Mouse (Mus musculus): ENCODE data around the gene Adh4.
"Not testable (repeated sequence)": the region's sequence is repeated elsewhere in the genome, so short reads cannot be mapped to it uniquely, and the experiment has no call there.

Adh4 gene

DNA sequence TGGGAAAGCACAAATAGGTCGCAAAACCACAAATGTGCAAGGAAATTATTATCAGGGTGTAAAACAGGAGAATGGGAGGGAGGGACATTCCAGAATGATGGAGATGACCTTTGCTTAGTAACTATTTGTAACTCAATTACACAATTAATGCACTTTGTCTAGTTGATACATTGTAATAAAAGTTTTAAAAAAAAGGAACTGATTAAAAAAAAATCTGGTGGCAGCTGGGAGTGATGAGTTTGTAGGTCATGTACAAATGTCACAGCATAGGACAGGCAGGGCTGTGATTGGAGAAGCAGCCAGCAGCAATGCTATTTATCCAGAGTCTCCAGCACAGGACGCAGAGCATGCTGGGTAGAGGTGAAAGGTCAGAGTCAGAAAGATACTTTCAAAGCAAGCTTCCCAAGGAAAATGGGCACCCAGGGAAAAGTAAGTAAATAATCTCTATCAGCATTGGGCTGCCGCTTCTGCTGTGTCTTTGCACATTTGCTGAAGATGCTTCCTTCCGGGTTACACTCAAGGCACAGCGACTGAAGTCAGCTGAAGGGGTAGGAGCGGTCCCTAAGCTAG, at the start of gene Adh4:
Adh4 (plus strand) TSS at position 346 of the 570 bp plus-strand sequence.
- DNase-seq (ENCODE audit: low read depth, low spot score): no peak

DNA sequence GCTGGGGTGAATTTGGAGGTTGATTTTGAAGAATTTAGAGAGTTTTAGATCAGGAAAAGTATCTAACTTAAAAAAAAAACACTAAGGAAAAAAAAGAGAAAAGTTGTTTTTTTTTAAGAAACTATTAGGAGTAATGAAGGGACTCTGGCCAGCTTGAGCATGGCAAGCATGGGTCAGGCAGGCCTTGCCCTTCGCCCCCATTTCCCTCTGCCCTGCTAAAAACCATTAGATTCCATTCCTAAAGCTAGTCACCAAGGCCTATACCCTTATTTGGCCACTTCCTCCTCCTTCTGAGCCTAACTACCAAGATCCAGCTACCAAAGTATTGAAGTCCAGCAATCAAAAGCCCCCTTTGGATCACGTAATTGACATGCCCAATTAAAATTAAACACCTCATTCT, 49.1 kb upstream of the Adh4 start:
- no peak for DNase-seq (ENCODE audit: low read depth, low spot score)

DNA sequence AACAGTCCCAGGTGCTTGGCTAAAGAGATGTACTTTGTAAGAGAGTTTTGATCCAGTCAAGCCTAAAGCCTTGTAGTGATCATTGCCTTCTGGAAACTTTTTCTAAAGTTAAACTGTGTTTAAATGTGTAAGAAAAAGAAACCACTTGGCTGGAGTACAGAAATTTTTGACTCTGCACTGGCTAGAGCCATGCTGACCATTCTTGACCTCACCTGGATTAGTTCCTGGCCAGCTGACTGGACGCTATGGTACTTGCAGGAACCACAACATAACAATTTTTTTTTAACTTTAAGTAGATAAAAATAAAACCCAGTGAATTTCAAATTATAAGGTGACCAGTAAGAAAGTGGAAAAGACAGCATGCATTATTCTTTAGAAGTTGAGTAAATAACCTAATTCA, 45.7 kb upstream of the Adh4 start:
- DNase-seq (ENCODE audit: low read depth, low spot score): no peak

DNA sequence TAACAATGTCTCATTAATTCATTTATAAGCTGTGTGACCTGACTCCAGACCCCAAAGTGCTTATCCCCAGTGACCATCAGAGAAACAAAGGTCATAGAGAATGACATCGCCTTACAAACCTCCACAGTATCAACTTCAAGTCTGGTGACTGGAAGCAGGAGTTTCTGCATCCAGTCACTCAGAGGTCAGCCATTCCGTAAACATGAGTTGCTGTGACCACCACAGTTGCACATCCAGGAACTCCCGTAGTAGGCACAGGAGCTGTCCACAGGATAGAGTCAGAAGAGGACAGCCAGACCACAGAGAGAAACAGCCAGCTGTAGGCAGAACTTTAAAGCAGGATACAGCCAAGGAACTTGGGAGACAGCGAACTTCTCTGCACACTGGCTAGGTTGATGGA, 45.0 kb upstream of the Adh4 start:
- DNase-seq (ENCODE audit: low read depth, low spot score): not testable (repeated sequence)

DNA sequence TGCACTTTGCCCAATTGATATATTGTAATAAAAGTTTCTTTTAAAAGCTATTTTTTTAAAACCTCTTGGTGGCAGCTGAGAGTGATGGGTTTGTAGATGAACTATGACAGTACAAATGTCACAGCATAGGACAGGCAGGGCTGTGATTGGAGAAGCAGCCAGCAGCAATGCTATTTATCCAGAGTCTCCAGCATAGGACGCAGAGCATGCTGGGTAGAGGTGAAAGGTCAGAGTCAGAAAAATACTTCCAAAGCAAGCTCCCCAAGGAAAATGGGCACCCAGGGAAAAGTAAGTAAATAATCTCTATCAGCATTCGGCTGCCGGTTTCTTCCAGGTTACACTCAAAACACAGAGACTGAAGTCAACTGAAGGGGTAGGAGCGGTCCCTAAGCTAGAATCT, 41.3 kb upstream of the Adh4 start:
- no peak for DNase-seq (ENCODE audit: low read depth, low spot score)

DNA sequence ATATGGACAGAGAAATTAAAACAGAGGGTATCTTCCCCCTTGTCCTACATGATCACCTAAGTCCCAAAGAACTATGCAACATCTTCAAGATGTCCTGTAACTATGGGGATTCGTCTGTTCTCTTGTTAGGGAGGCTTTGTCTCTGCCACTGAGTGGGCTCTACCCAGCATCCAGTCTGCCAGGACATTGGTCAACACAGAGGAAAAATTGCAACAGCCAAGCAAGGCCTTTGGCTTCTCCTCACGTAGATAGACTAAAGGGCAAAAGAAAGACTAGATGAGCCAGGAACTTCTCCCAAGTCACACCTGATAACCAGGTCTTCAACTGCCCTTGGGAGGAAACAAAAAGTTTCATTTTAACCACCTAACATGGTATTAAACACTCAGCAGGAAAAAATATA, 40.1 kb upstream of the Adh4 start:
- DNase-seq (ENCODE audit: low read depth, low spot score): no peak

DNA sequence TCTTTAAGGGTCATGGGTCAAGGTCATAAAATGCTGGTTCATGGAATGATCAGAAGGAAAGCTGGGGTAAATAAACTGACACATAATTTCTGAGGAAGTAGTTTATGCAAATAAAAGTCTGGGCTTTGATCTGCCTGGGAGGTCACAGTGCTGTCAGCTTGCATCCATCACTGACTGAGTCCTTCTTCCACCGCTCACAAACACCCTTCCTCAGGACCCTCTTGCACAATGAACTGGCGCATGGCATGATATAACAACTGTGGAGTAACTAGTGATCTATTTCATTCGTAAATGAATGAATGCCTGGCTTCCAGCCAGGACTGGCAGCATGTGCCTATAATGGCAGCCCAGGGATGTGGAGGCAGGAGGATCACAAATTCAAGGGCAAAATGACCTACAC, 34.1 kb upstream of the Adh4 start:
- DNase-seq (ENCODE audit: low read depth, low spot score): no peak

DNA sequence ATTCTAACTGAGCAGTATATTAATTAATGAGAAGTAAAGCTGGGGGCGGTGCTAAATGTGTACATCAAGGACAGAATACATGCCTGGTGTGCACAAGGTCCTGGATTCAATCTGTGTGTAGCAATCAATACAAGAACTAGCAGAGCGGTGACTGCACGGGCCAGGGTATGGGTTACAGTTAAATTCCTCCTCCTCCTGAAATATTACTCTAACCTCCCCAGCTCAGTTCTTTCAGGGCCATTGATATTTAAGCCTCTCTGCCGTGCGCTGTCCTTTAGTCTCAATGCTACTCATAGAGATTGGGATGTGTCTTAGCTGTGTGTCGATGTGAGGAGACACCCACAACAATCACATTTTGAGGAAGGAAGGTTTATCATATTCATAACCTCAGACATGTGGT, 28.1 kb upstream of the Adh4 start:
- DNase-seq (ENCODE audit: low read depth, low spot score): no peak

DNA sequence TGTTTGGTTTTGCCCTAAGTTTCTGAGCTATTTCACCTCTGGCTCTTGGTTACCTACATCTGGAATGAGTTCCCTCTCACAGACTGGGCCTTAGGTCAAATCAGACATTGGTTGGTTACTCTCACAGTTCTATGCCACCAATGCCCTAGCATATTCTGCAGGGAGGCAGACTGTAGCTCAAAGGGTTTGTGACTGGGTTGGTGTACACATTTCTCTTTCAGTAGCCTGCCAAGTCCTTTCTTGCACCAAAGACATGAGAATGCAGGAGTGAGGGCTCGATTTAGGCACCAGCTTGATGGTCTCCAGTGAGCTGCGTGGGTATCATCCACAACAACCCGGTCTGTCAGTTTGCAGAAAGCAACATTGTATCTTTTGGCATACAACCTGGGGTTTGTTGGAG, 10.4 kb upstream of the Adh4 start:
- no peak for DNase-seq (ENCODE audit: low read depth, low spot score)

DNA sequence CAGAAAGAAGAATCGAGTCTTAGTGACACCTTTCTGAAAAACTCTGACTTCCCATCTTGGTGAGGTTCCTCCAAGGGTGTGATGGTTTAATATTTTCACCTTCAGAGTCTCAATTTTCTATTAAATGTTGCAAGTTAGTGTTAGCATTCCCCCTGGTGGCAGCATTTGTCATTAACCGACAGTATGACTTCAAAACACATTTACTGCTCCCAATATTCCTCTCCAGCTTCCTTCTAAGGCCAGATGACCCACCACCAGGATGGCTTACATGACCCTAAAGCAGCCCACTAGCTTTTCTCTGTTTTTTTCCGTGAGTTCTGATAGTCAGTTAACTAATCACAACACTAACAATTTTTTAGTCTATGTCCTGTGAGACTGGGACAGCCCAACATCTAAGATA, 9.9 kb upstream of the Adh4 start:
- peak; percentile 32 for DNase-seq (ENCODE audit: low read depth, low spot score)

DNA sequence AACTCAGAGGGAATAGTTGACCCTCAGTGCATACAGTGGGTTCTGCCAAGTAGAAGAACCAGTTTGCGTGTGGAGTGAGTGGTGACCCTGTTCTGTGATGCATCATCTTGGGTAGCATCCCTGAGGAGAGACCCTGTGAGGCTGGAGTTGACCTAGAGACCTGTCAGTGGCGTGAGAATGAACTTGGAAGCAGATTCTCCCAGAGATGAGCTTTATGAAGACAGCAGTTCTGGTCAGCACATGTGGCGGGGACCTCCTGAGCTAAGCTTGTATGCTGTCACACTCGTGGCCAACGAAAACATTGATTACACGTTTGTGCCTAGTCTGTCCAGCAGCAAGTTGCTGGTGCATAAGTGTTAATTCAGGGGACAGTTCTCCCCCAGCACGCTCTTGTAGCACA, 9.4 kb upstream of the Adh4 start:
- no peak for DNase-seq (ENCODE audit: low read depth, low spot score)

DNA sequence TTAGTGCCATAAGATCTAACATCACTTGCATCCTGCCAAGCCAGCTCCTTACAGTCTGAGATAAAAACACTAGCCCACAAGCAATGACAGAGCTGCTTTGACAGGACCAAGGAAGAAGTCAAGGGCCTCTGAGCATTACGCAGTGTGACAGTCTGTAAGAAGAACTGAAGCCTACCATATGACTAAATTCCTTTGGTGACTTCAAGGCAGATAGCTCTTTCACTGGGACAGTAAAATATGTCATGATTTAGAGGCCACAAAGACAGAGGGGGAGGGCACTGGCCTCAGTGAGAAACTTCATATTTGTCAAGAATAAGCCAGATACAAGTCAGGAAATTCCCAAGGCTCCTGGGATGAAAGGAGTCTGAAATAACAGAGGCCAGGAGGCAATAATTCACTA, 7.3 kb upstream of the Adh4 start:
- no peak for DNase-seq (ENCODE audit: low read depth, low spot score)

DNA sequence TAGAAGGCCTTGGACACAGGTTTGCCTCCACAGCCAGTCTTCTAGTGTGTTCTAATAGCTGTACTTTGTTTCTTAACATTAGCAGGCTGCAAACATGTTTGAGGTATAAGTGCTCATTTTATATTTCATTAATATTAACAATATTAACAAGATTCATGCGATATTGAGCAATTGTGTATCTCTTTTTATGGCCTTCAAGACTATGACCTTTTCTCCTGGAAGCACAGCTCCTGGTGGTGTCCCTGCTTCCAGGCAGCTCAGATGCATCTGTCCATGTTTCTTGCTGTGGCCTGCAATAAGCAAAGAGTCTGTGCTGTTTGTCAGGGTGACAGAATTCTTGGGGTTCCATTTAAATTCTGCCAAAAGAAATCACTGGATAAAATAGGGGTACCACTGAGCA, 5.7 kb upstream of the Adh4 start:
- DNase-seq (ENCODE audit: low read depth, low spot score): no peak

DNA sequence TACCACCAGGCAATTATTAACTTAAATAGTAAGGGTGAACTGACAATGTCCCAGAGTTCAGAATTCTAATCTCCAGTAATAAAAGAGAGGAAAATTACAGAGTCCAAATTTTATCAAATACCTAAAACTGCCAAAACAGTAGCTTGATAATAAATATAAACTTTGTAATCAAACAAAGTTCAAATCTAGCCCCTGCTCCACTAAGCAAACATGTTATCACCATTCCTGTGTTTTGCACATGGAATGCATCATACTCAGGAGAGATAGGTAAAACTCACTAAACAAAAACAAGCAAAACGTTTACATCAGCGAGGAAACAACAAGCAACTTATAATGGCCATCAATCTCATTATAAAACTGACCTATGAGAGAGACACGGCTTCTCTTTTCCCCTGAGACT, 5.1 kb upstream of the Adh4 start:
- no peak for DNase-seq (ENCODE audit: low read depth, low spot score)

DNA sequence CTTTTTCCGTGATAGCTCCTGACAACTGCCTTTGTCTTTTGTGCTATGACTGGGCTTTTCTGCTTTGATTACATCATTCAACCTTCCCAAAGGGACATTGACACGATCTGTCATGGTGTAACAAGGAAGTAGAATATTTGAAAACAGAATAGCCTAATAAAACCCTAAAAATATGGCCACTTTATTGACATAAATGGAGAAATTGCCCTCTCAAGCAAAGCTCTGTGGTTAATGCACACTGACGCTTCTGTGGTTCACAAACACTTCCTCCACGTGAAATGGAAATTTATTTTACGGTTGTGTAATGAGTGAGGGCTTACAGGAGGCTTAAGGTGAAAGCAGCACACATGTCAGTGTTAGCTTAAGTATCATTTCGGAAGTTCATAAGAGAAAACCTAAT, 4.1 kb downstream of the Adh4 start:
- DNase-seq (ENCODE audit: low read depth, low spot score): peak; percentile 80

DNA sequence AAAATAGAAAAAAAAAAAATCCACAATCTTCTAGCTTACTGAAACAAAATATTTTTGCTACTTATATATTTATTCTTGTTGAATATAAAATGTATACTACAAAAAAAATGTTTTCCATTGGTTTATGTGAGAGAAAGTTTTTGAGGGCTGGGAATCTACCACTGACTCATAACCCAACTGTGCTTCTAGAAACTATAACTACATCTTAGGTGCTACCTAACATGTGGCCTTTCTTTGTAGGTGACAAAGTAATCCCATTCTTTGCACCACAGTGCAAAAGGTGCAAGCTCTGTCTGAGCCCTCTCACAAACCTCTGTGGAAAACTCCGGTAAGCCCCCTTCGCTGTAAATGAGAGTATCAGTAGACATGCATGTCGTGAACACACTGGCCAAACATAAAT, 5.1 kb downstream of the Adh4 start:
- peak; percentile 59 for DNase-seq (ENCODE audit: low read depth, low spot score)

DNA sequence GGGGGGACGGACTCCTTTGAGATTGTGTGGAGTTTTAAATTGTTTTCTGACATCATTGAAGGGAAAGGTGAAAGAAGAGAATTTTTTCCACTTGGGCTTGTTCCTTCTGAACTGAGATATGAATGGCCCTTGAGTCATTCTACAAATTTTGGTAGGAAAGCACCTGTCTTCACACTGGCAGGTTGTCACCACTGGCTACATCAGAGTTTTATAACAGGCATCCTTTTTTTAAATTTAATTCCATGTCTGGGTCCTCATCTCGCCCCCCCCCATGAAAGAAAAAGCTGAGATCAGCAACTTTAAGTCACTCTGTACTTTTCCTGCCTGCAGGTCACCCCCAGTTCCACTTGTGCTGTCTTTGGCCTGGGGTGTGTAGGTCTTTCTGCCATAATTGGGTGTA, 8.4 kb downstream of the Adh4 start:
- peak; percentile 55 for DNase-seq (ENCODE audit: low read depth, low spot score)

DNA sequence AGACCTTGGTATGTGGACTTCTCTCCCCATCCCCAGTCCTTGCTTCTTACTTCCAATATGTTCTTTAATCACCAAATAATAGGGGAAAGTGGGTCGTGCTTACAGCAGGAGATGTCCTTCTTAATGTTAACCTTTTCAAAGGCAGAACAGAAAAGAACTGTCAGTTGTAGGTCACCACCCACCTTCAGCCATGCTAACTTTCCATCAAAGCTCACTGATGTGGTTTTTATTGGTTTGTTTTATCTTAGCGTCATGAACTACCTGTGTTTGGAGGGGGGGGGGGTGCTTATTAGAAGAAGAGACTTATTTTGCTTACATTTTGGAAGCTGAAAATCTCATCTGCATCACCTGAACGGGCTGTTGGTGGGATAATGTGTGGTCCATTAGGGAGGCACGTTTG, 9.0 kb downstream of the Adh4 start:
- peak; percentile 76 for DNase-seq (ENCODE audit: low read depth, low spot score)

DNA sequence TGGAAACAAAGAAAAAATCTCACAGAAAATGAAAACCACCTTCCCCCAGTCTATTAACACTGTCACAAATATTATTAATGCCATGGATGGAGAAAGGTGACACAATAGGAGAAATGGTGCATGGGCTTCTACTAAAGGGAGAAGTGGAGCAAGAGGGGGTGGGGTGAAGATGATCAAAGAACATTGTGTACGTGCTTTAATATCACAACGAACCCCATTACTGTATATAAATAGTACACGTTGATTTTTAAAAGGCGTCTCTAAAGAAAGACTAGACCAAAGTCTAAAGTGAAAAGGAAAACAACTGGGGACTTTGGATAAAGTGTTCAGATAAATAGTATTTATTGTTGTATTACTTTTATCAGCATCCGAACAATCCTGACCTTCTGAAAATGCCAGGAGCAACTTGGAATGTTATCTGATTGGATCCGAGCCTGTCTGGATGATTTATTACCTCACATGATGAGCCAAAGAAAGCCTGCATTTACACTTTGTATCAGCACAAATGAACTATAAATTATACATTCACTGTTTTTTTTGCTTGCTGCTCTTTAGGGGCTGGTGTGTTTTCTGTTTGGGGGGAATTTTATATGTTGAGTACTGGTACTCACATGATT, 15.2 kb downstream of the Adh4 start:
- no peak for DNase-seq (ENCODE audit: low read depth, low spot score)

DNA sequence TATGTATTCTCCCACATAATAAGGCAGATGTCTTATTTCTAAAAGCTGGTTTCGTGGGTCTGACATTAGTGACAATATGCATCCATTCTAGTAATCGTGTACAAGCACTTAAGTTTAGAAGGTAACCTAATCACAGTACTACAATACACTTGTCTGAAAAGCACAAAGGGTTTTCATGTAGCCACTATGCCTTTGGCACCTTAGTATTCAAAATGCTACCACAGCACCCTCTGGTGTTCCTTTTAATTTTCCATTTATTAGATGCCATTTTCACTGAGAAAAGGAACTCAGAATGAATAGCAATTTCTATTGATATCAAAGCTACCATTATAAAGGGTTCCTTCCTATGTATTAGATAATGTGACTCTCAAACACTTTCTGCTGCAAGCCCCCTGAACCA, 16.6 kb downstream of the Adh4 start:
- peak; percentile 47 for DNase-seq (ENCODE audit: low read depth, low spot score)

DNA sequence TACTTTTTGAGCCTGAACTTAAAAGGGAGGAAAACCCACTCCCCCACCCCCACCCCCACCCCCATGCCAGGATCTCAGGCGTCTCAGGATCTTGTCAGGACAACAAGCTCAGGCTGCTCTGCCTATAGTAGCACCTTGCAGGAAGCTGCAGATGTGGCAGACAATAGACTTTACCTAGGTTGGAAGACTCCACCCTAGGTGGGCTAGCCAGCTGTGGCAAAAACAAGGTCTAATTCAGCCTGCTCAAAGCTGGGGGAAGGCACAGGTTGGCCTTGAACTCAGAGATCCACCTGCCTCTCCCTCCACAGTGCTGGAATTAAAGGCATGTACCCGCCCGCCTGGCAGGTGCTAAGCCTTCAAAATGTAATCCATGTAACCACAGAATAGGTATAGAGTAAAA, 23.4 kb downstream of the Adh4 start:
- DNase-seq (ENCODE audit: low read depth, low spot score): no peak

DNA sequence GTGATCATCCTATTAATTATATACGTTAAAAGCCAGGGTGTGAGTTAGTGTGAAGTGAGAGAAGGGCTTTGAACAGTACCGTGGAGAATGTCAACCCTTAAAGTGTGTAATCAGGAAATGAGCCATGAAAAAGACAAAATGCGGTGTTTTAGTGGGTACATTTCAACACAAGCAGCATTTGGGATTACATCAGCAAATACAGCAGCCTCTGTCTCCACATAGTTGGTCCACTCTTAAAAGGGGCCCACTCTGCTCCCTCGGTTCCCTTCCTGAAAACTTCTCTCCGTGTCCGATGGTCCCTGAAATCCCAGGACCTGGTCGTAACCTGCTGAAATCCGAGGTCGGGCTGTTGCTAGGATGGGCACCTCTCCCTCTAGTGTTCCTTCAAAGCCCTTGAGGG, 26.9 kb downstream of the Adh4 start:
- no peak for DNase-seq (ENCODE audit: low read depth, low spot score)

DNA sequence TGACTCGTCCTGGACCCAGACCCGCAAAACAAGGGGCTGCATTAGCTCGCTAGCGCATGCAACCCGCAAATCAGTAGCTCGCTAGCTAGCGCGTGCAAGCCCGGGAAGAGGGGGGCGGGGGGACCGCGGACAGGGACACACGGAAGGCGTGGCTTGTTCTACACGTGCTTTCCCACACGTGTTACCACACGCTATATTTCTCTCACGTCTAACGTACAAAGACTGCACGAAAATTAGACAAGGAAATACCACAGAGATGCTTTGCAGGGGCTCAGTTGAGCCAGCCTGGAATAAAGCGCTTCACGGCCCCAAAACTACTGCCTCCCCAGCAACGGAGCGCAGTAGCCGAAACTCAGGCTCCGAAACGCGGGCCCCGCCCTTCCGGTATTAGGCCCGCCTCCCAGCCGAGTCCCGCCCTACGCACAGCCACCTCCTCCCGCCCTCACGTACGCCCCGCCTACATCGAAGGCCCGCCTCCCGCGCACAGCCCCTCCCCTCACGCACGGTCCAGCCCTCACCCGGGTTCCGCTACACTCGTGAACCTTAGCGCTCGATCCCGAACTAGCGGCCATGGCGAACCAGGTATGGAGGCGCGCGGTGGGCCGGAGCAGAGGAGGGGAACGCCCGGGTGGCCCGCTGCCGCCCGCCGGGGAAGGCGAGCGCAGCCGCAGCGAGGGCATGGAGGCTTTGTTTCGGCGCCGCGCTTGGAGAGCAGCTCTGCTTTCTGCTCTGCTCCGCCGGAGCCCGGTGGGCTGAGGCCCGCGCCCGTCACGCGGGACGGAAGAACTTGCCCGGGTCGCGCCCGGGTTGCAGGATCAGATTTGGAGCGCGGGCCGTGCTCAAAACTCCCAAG, 27.6 kb downstream of the Adh4 start, which contains the start of gene Adh5:
Adh5 (plus strand) TSS at position 482 of the 853 bp plus-strand sequence.
- DNase-seq (ENCODE audit: low read depth, low spot score): peak; percentile 95

Data from CD4-positive helper T cell, adult 2 months (primary cell).